19 mouse cellular contexts compared by ENCODE assay signal in the genomic region with DNA sequence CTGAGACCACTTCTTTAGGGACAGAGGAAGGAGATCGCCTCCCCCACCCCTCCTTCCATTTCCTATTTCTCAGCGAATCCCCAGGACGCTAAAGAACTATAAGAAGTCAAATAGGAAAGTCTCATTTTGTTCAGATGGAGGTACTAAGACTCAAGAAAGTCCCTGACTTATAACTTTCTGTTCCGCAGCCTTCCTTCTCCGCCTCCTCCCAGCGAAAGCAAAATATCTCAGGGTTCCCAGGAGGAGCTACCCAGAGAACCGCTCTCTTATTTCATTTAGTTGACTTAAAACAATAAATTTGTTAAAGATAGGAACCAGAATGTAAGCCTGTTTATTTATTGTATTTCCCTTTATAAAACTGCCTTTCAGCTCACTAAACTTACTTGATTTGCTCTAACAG. TPM values are rescaled to one million over a fixed set of nuclear protein-coding genes. Genes with fewer than 3 reads are reported as not detected.
A peak's percentile ranks its signal among the peaks of the same experiment; 100 is the strongest.
DNase-seq lines count a peak whose midpoint lies in the region; ATAC-seq and TF ChIP-seq lines count a peak whose summit lies in the region.
"Had no signal": no experiment of that assay in that cellular context is flagged by ENCODE, and none has a peak within 500 bp of the region (broad histone marks: within the 10 kb centered on the region; RNA-seq: fewer than 3 reads in every experiment).

No protein-coding gene starts in this region.

- H3K27ac ChIP-seq in intestine, embryonic 14.5 days (ENCODE audit: low read depth): peak overlapping the region; percentile 44; the same call in 1 of the 2 replicates
- no peak overlapping the region for H3K27ac ChIP-seq in intestine, postnatal 0 days (ENCODE audit: low read depth, low read length)
- H3K27ac ChIP-seq in kidney, postnatal 0 days: no peak overlapping the region
- H3K27ac ChIP-seq in midbrain, embryonic 11.5 days (ENCODE audit: low read depth, low read length): no peak overlapping the region
- H3K27ac ChIP-seq in midbrain, embryonic 13.5 days: no peak overlapping the region
- H3K27ac ChIP-seq: embryonic facial prominence, embryonic 12.5 days; forebrain, embryonic 12.5 days; hindbrain, embryonic 12.5 days had no signal

- H3K9me3 ChIP-seq in intestine, embryonic 14.5 days (ENCODE audit: control insufficient read depth, low read length): no peaks in the 10 kb centered on the region
- H3K9me3 ChIP-seq in intestine, postnatal 0 days (ENCODE audit: control insufficient read depth): no peaks in the 10 kb centered on the region
- H3K9me3 ChIP-seq in kidney, postnatal 0 days (replicated peaks; ENCODE audit: low read length): no peaks in the 10 kb centered on the region
- no peaks in the 10 kb centered on the region for H3K9me3 ChIP-seq in midbrain, embryonic 11.5 days (ENCODE audit: control insufficient read depth, low read length)
- no peaks in the 10 kb centered on the region for H3K9me3 ChIP-seq in midbrain, embryonic 13.5 days
- H3K9me3 ChIP-seq: embryonic facial prominence, embryonic 12.5 days; forebrain, embryonic 12.5 days; hindbrain, embryonic 12.5 days had no signal

- no peak for ATAC-seq in intestine, embryonic 14.5 days (replicated peaks; ENCODE audit: low FRiP score, low TSS enrichment, low read depth)
- ATAC-seq in intestine, postnatal 0 days: no peak
- no peak for ATAC-seq in kidney, postnatal 0 days (replicated peaks; ENCODE audit: low FRiP score, low read depth)
- no peak for ATAC-seq in midbrain, embryonic 11.5 days (ENCODE audit: low FRiP score)
- no peak for ATAC-seq in midbrain, embryonic 13.5 days
- ATAC-seq: forebrain, embryonic 16.5 days; hindbrain, embryonic 16.5 days had no signal

- H3K27me3 ChIP-seq in intestine, embryonic 14.5 days (replicated peaks; ENCODE audit: control insufficient read depth, insufficient read depth, low read length): no peaks in the 10 kb centered on the region
- H3K27me3 ChIP-seq in intestine, postnatal 0 days (replicated peaks; ENCODE audit: control insufficient read depth, insufficient read depth, low read length): no peaks in the 10 kb centered on the region
- no peaks in the 10 kb centered on the region for H3K27me3 ChIP-seq in kidney, postnatal 0 days (ENCODE audit: insufficient read depth, low read length)
- no peaks in the 10 kb centered on the region for H3K27me3 ChIP-seq in midbrain, embryonic 11.5 days (ENCODE audit: control insufficient read depth, insufficient read depth, low read length)
- H3K27me3 ChIP-seq in midbrain, embryonic 13.5 days: no peaks in the 10 kb centered on the region
- H3K27me3 ChIP-seq: embryonic facial prominence, embryonic 12.5 days; forebrain, embryonic 12.5 days; hindbrain, embryonic 12.5 days had no signal

- TF ChIP-seq CTCF in intestine, postnatal 0 days (IDR thresholded peaks at IDR 0.05; ENCODE audit: low read depth): no peak
- no peak for TF ChIP-seq CTCF in kidney, postnatal 0 days (IDR thresholded peaks at IDR 0.05; ENCODE audit: low read depth)

- H3K4me2 ChIP-seq in intestine, embryonic 14.5 days (ENCODE audit: low read length): peak overlapping the region; percentile 15; the same call in 1 of the 2 replicates
- no peak overlapping the region for H3K4me2 ChIP-seq in intestine, postnatal 0 days (replicated peaks; ENCODE audit: low read depth)
- peak overlapping the region; percentile 37 for H3K4me2 ChIP-seq in kidney, postnatal 0 days (ENCODE audit: low read length)
- no peak overlapping the region for H3K4me2 ChIP-seq in midbrain, embryonic 11.5 days
- H3K4me2 ChIP-seq in midbrain, embryonic 13.5 days (replicated peaks): no peak overlapping the region
- H3K4me2 ChIP-seq: embryonic facial prominence, embryonic 12.5 days; forebrain, embryonic 12.5 days; heart, embryonic 11.5 days; hindbrain, embryonic 12.5 days had no signal

- H3K4me3 ChIP-seq in intestine, embryonic 14.5 days (ENCODE audit: low read depth, low read length): no peak overlapping the region
- H3K4me3 ChIP-seq in intestine, postnatal 0 days (ENCODE audit: low read depth, low read length): no peak overlapping the region
- H3K4me3 ChIP-seq in kidney, postnatal 0 days (replicated peaks; ENCODE audit: low read depth, low read length): no peak overlapping the region
- no peak overlapping the region for H3K4me3 ChIP-seq in midbrain, embryonic 11.5 days (ENCODE audit: low read depth, low read length)
- no peak overlapping the region for H3K4me3 ChIP-seq in midbrain, embryonic 13.5 days (replicated peaks)
- H3K4me3 ChIP-seq: embryonic facial prominence, embryonic 12.5 days; forebrain, embryonic 12.5 days; hindbrain, embryonic 12.5 days had no signal

- WGBS in intestine, embryonic 14.5 days: 42% methylated on average over 7 of the region's 7 CpGs
- WGBS in intestine, postnatal 0 days: 68% methylated on average over 7 of the region's 7 CpGs
- WGBS in kidney, postnatal 0 days: 26% methylated on average over 7 of the region's 7 CpGs
- 80% methylated on average over 7 of the region's 7 CpGs for WGBS in midbrain, embryonic 11.5 days
- WGBS in midbrain, embryonic 13.5 days: 81% methylated on average over 7 of the region's 7 CpGs

- no peak for DNase-seq in intestine, embryonic 14.5 days (ENCODE audit: low spot score)
- peak; percentile 63 for DNase-seq in kidney, postnatal 0 days (ENCODE audit: low spot score)
- no peak for DNase-seq in kidney, postnatal 14 days
- DNase-seq in midbrain, embryonic 11.5 days (ENCODE audit: low spot score, missing footprints): peak; percentile 78
- DNase-seq: adrenal gland, adult 8-10 months; adrenal gland, postnatal 36 days; cerebellum, adult 2 months; cerebellum, postnatal 10 days; gastrocnemius, postnatal 10 days; heart, adult 18-20 months; heart, postnatal 36 days had no signal

- 0 out of 2 replicates have a peak, but pooled peaks cover 3% of the 10 kb centered on the region for H3K4me1 ChIP-seq in intestine, embryonic 14.5 days (replicated peaks; ENCODE audit: control insufficient read depth, insufficient read depth, low read length)
- no peaks in the 10 kb centered on the region for H3K4me1 ChIP-seq in intestine, postnatal 0 days (replicated peaks; ENCODE audit: control insufficient read depth, insufficient read depth, low read length)
- H3K4me1 ChIP-seq in kidney, postnatal 0 days (replicated peaks; ENCODE audit: insufficient read depth, low read length): peaks cover 4% of the 10 kb centered on the region; the same call in 1 of the 2 replicates
- no peaks in the 10 kb centered on the region for H3K4me1 ChIP-seq in midbrain, embryonic 11.5 days (ENCODE audit: control insufficient read depth, insufficient read depth, low read length)
- no peaks in the 10 kb centered on the region for H3K4me1 ChIP-seq in midbrain, embryonic 13.5 days (replicated peaks)
- H3K4me1 ChIP-seq: embryonic facial prominence, embryonic 12.5 days; forebrain, embryonic 12.5 days; hindbrain, embryonic 12.5 days had no signal

- no peaks in the 10 kb centered on the region for H3K36me3 ChIP-seq in intestine, embryonic 14.5 days (ENCODE audit: control insufficient read depth, insufficient read depth, low read length)
- no peaks in the 10 kb centered on the region for H3K36me3 ChIP-seq in intestine, postnatal 0 days (ENCODE audit: control insufficient read depth, insufficient read depth)
- no peaks in the 10 kb centered on the region for H3K36me3 ChIP-seq in kidney, postnatal 0 days (ENCODE audit: insufficient read depth, low read length)
- H3K36me3 ChIP-seq in midbrain, embryonic 11.5 days (ENCODE audit: control insufficient read depth, insufficient read depth, low read length): no peaks in the 10 kb centered on the region
- no peaks in the 10 kb centered on the region for H3K36me3 ChIP-seq in midbrain, embryonic 13.5 days
- H3K36me3 ChIP-seq: embryonic facial prominence, embryonic 12.5 days; forebrain, embryonic 12.5 days; hindbrain, embryonic 12.5 days had no signal

- no peak overlapping the region for H3K9ac ChIP-seq in intestine, embryonic 14.5 days (ENCODE audit: low read length)
- no peak overlapping the region for H3K9ac ChIP-seq in intestine, postnatal 0 days (ENCODE audit: low read depth, low read length)
- no peak overlapping the region for H3K9ac ChIP-seq in kidney, postnatal 0 days (ENCODE audit: low read depth, low read length)
- no peak overlapping the region for H3K9ac ChIP-seq in midbrain, embryonic 11.5 days (ENCODE audit: low read length)
- no peak overlapping the region for H3K9ac ChIP-seq in midbrain, embryonic 13.5 days (replicated peaks)
- H3K9ac ChIP-seq: embryonic facial prominence, embryonic 12.5 days; forebrain, embryonic 12.5 days; hindbrain, embryonic 12.5 days had no signal

RNA-seq across cellular contexts. Expression of a gene that starts 41.4 kb away (rescaled TPM):
- polyA plus RNA-seq in intestine, embryonic 14.5 days (2014; fragmentation: Nextera tagmentation; extraction: Ambion mirVana): 0.31 and 0.32 TPM in 2 replicates
- polyA plus RNA-seq in intestine, postnatal 0 days (2015; fragmentation: Nextera tagmentation; extraction: Ambion mirVana): 0.04 TPM in 1 of 2 replicates, not detected in the other
- polyA plus RNA-seq in kidney, postnatal 0 days (2015; fragmentation: Nextera tagmentation; extraction: Ambion mirVana): 0.01 and 0.04 TPM in 2 replicates
- polyA plus RNA-seq in midbrain, embryonic 11.5 days (2014; fragmentation: Nextera tagmentation; extraction: Ambion mirVana): 0.01 TPM in 1 of 2 replicates, not detected in the other
- 0.03 TPM in 2 replicates for polyA plus RNA-seq in midbrain, embryonic 13.5 days (2015; fragmentation: Nextera tagmentation; extraction: Ambion mirVana)
- polyA plus RNA-seq: forebrain, embryonic 12.5 days had no signal

Comparison
In these comparisons a context has a peak if more than half of its experiments do, and no peak if none do; other contexts are left out.
1. DNase-seq: peak in kidney, postnatal 0 days (single experiment) and midbrain, embryonic 11.5 days (single experiment); none in intestine, embryonic 14.5 days (single experiment) and kidney, postnatal 14 days (single experiment).
2. H3K4me2 ChIP-seq: peak in intestine, embryonic 14.5 days (single experiment) and kidney, postnatal 0 days (single experiment); none in intestine, postnatal 0 days (single experiment), midbrain, embryonic 11.5 days (single experiment) and midbrain, embryonic 13.5 days (single experiment).